Mouse (Mus musculus): ENCODE results near the gene Tdp2. TPM values are rescaled to one million over a fixed set of nuclear protein-coding genes. Genes with fewer than 3 reads are reported as not detected.

Tdp2 gene
- total and polyA plus RNA-seq, 3 experiments: 37.4 to 96.6 (median 44.5) TPM

DNA sequence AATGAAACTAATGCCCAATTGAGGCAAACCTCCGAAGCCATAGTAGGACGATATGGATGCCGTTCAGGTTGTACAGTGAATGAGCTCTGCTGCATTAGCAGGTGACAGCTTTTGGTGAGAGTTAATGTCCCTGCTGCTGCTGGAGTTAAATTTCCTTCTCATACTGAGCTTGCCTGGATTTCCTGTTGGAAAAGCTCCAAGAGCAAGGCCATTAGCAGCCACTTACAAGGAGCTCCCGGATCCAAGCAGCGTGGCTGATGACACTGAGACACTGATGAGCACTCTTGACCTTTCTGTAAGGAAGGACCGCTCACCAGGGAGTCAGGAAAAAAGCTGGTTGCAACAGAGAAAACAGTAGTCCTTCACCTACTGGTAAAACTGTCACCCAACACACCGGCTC lies 30.5 kb downstream of the Tdp2 start:
- H3K36me3 ChIP-seq (replicated peaks in 1 of 2; ENCODE audit: control insufficient read depth in 1 of 2, insufficient read depth in 1 of 2, low read length in 1 of 2): no peaks in the 10 kb centered on the region
- H3K79me2 ChIP-seq (replicated peaks; ENCODE audit: control insufficient read depth, extremely low read depth, insufficient read depth, poor library complexity, severe bottlenecking): no peaks in the 10 kb centered on the region
- H3K4me3 ChIP-seq (replicated peaks in 1 of 3; ENCODE audit: low read depth in 2 of 3, low read length in 2 of 3, poor library complexity in 1 of 3): no peak overlapping the region
- in situ Hi-C loops (cut with MboI; ENCODE audit: low pct_ligation_motif_present, low pct_unique_long_range_greater_than_20kb, low sequenced_read_pairs) (no loop called here), dilution Hi-C loops (cut with MboI; ENCODE audit: extremely low pct_ligation_motif_present, extremely low pct_unique_long_range_greater_than_20kb, low sequenced_read_pairs) (no loop called here)
- H3K9me3 ChIP-seq (replicated peaks; ENCODE audit: low read length): no peaks in the 10 kb centered on the region
- peaks cover 14% of the 10 kb centered on the region in 2 experiments; a peak in 3 of 4 replicates for H3K4me1 ChIP-seq (ENCODE audit: control insufficient read depth in 1 of 2, insufficient read depth in 2 of 2)
- H3K9ac ChIP-seq (ENCODE audit: insufficient read depth, low read depth): no peak overlapping the region
- H3K27ac ChIP-seq (ENCODE audit: insufficient read depth, low read depth): no peak overlapping the region
- no peaks in the 10 kb centered on the region for H3K27me3 ChIP-seq (replicated peaks)
- no peak overlapping the region for H3K4me2 ChIP-seq (ENCODE audit: insufficient read depth, low read depth, poor library complexity, severe bottlenecking)
- DNase-seq (ENCODE audit: extremely low read depth): no peak
- TF ChIP-seq PAX5 (IDR thresholded peaks at IDR 0.05; ENCODE audit: low read length) (no peak), MAZ (IDR thresholded peaks at IDR 0.05; ENCODE audit: low read depth, low read length) (no peak), CTCF (conservative IDR thresholded peaks at IDR 0.05 in 1 of 2, IDR thresholded peaks at IDR 0.05 in 1 of 2; ENCODE audit: low read depth in 2 of 2, low read length in 2 of 2) (no peak), POLR2AphosphoS2 (IDR thresholded peaks at IDR 0.05; ENCODE audit: low read depth, low read length) (no peak), CHD1 (IDR thresholded peaks at IDR 0.05; ENCODE audit: low read depth, low read length) (no peak)

- in situ Hi-C loops (cut with MboI; ENCODE audit: low pct_ligation_motif_present, low pct_unique_long_range_greater_than_20kb, low sequenced_read_pairs): no loop called here
- H3K4me2 ChIP-seq (ENCODE audit: insufficient read depth, low read depth, poor library complexity, severe bottlenecking): no peak overlapping the region
- dilution Hi-C loops (cut with MboI; ENCODE audit: extremely low pct_ligation_motif_present, extremely low pct_unique_long_range_greater_than_20kb, low sequenced_read_pairs): no loop called here
- H3K4me3 ChIP-seq (replicated peaks in 1 of 3; ENCODE audit: low read depth in 2 of 3, low read length in 2 of 3, poor library complexity in 1 of 3): no peak overlapping the region
- no peaks in the 10 kb centered on the region for H3K79me2 ChIP-seq (replicated peaks; ENCODE audit: control insufficient read depth, extremely low read depth, insufficient read depth, poor library complexity, severe bottlenecking)
- H3K27me3 ChIP-seq (replicated peaks): no peaks in the 10 kb centered on the region
- H3K9me3 ChIP-seq (replicated peaks; ENCODE audit: low read length): no peaks in the 10 kb centered on the region
- peaks cover 16 to 17% of the 10 kb centered on the region in 2 experiments; a peak in 3 of 4 replicates for H3K4me1 ChIP-seq (ENCODE audit: control insufficient read depth in 1 of 2, insufficient read depth in 2 of 2)
- H3K9ac ChIP-seq (ENCODE audit: insufficient read depth, low read depth): no peak overlapping the region
- H3K36me3 ChIP-seq (replicated peaks in 1 of 2; ENCODE audit: control insufficient read depth in 1 of 2, insufficient read depth in 1 of 2, low read length in 1 of 2): no peaks in the 10 kb centered on the region
- no peak overlapping the region for H3K27ac ChIP-seq (ENCODE audit: insufficient read depth, low read depth)
- DNase-seq (ENCODE audit: extremely low read depth): peak; percentile 72
- TF ChIP-seq MXI1 (IDR thresholded peaks at IDR 0.05; ENCODE audit: low read depth, low read length): no peak
- TF ChIP-seq CTCF (conservative IDR thresholded peaks at IDR 0.05 in 1 of 2, IDR thresholded peaks at IDR 0.05 in 1 of 2; ENCODE audit: low read depth in 2 of 2, low read length in 2 of 2): peak; percentile 58 to 69
- TF ChIP-seq USF2 (conservative IDR thresholded peaks at IDR 0.05; ENCODE audit: low read depth, low read length): no peak
- no peak for TF ChIP-seq USF1 (IDR thresholded peaks at IDR 0.05; ENCODE audit: low read depth, low read length)
- TF ChIP-seq HCFC1 (IDR thresholded peaks at IDR 0.05; ENCODE audit: low read depth, low read length): no peak
- no peak for TF ChIP-seq KAT2A (IDR thresholded peaks at IDR 0.05; ENCODE audit: insufficient replicate concordance, low read length)
- no peak for TF ChIP-seq MAZ (IDR thresholded peaks at IDR 0.05; ENCODE audit: low read depth, low read length)
- TF ChIP-seq RAD21 (IDR thresholded peaks at IDR 0.05; ENCODE audit: low read depth, low read length): peak; percentile 40
- TF ChIP-seq GABPA (IDR thresholded peaks at IDR 0.05; ENCODE audit: insufficient replicate concordance, low read depth, low read length): no peak
- TF ChIP-seq MAFK (IDR thresholded peaks at IDR 0.05; ENCODE audit: insufficient replicate concordance, low read length): no peak
- TF ChIP-seq SMC3 (IDR thresholded peaks at IDR 0.05; ENCODE audit: low read depth, low read length): peak; percentile 39; the same call in 1 of the 2 replicates
These were observed 31.0 kb downstream of the Tdp2 start for GRCm38 (mm10) chr13:24862520-24862919.

Measured in CH12.LX (cell line).